Mouse (Mus musculus) lung, postnatal 25 days (tissue): ENCODE measurements around the gene Btn1a1.

Experiments
- DNase-seq: peaks from one replicate; pipeline ENCODE4 v3.0.0; 2022; ENCODE audit warnings: low spot score

Gene Btn1a1

GRCm38 (mm10) chr13:23412630-23413521 is 52.8 kb downstream of the Btn1a1 start:
- DNase-seq: no peak

GRCm38 (mm10) chr13:23412211-23412629 is 53.5 kb downstream of the Btn1a1 start:
- DNase-seq: no peak

GRCm38 (mm10) chr13:23411311-23412210 is 54.1 kb downstream of the Btn1a1 start:
- no peak for DNase-seq

DNA sequence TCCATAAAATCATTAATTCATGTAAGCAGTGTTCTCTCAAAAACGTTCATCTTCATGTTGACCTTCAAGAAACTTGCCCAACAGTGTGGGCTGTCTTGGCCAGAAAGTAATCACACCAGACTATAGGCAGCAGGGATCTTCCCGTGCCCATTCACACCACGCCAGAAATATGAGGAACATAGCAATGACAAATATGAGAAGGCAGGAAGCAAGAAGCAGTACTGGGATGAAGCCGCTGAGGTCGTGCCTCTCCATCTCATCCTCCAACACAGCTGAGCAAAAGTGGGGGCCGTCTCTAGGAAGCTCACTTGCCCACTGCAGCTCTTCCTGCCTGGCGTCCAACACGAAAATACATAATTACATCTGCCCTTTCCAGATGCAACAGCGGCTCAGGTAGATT is 55.1 kb downstream of the Btn1a1 start:
- no peak for DNase-seq
